Mouse (Mus musculus): ENCODE data around the gene Mlycd. TPM values are rescaled to one million over a fixed set of nuclear protein-coding genes. Genes with fewer than 3 reads are reported as not detected.

Gene Mlycd
- polyA plus RNA-seq, 1 experiment from 2014 or later = 21.4 TPM

- Histone ChIP-seq H3K27me3 (ENCODE audit: control insufficient read depth, insufficient read depth, low read length) (no peaks in the 10 kb centered on the region), H3K4me2 (ENCODE audit: low read depth, low read length) (peak overlapping the region; percentile 11; the same call in 1 of the 2 replicates), H3K9ac (ENCODE audit: low read length) (peak overlapping the region; percentile 25; the same call in 1 of the 2 replicates), H3K27ac (ENCODE audit: low read length) (peak overlapping the region; percentile 85), H3K9me3 (replicated peaks; ENCODE audit: control insufficient read depth, low read length) (no peaks in the 10 kb centered on the region), H3K4me1 (ENCODE audit: control insufficient read depth, insufficient read depth, low read length) (peaks cover 49% of the 10 kb centered on the region), H3K4me3 (ENCODE audit: low read length) (no peak overlapping the region), H3K36me3 (ENCODE audit: control insufficient read depth, insufficient read depth) (no peaks in the 10 kb centered on the region)
- ATAC-seq (replicated peaks; ENCODE audit: extremely low read depth, insufficient read depth, low FRiP score) = no peak
- WGBS = 72% methylated on average over 6 of the region's 6 CpGs
Observed at GRCm38 (mm10) chr8:119426069-119426735, 31.5 kb downstream of the Mlycd start.

DNA sequence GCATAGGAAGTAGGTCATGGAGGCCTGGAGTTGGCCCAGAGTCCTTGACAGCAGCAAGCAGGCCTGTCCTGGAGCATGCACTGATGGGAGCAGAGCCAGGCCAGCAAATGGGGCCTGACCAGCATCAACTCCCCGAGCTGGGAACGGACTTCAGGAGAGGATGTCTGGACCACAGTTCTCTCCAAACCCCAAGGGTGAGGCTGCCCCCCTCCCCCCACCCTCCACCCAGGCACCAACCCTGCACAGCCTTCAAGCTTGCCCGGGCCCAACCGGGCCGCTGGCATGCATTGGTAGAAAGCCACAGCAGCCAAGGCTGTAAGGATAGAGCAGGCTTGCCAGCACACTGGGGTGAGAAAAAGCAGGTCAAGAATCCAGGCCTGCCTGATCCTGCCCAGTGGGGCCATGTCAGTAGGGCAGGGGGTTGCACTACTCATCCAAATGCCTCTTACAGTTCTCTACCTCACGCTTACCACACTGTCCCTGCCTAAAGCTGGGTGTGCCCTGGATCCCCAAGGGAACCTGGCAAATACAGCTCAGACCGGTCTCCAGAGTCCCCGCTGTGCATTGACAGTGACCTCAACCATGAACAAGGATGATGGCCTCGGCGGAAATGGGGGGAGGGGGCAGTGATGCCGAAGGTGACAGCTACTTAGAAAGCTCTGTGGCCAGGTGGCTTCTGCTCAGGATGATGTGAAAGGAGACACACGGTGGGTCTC, 33.1 kb downstream of the Mlycd start:
- H3K4me2 ChIP-seq (ENCODE audit: low read depth, low read length) = no peak overlapping the region
- no peak overlapping the region for H3K4me3 ChIP-seq (ENCODE audit: low read length)
- no peak for ATAC-seq (replicated peaks; ENCODE audit: extremely low read depth, insufficient read depth, low FRiP score)
- WGBS = 67% methylated on average over 12 of the region's 12 CpGs
- no peak overlapping the region for H3K9ac ChIP-seq (ENCODE audit: low read length)
- no peaks in the 10 kb centered on the region for H3K9me3 ChIP-seq (replicated peaks; ENCODE audit: control insufficient read depth, low read length)
- peaks cover 36% of the 10 kb centered on the region for H3K4me1 ChIP-seq (ENCODE audit: control insufficient read depth, insufficient read depth, low read length)
- no peaks in the 10 kb centered on the region for H3K36me3 ChIP-seq (ENCODE audit: control insufficient read depth, insufficient read depth)
- no peak overlapping the region for H3K27ac ChIP-seq (ENCODE audit: low read length)
- H3K27me3 ChIP-seq (ENCODE audit: control insufficient read depth, insufficient read depth, low read length) = no peaks in the 10 kb centered on the region

GRCm38 (mm10) chr8:119428350-119428740, 33.7 kb downstream of the Mlycd start:
- WGBS = 53% methylated on average over 7 of the region's 7 CpGs
- ATAC-seq (replicated peaks; ENCODE audit: extremely low read depth, insufficient read depth, low FRiP score) = no peak
- no peaks in the 10 kb centered on the region for H3K9me3 ChIP-seq (replicated peaks; ENCODE audit: control insufficient read depth, low read length)
- no peak overlapping the region for H3K9ac ChIP-seq (ENCODE audit: low read length)
- H3K36me3 ChIP-seq (ENCODE audit: control insufficient read depth, insufficient read depth) = no peaks in the 10 kb centered on the region
- H3K4me3 ChIP-seq (ENCODE audit: low read length) = no peak overlapping the region
- no peak overlapping the region for H3K4me2 ChIP-seq (ENCODE audit: low read depth, low read length)
- H3K4me1 ChIP-seq (ENCODE audit: control insufficient read depth, insufficient read depth, low read length) = peaks cover 34% of the 10 kb centered on the region
- H3K27me3 ChIP-seq (ENCODE audit: control insufficient read depth, insufficient read depth, low read length) = no peaks in the 10 kb centered on the region
- no peak overlapping the region for H3K27ac ChIP-seq (ENCODE audit: low read length)

GRCm38 (mm10) chr8:119428766-119429327, 34.2 kb downstream of the Mlycd start:
- H3K36me3 ChIP-seq (ENCODE audit: control insufficient read depth, insufficient read depth) = no peaks in the 10 kb centered on the region
- no peak for ATAC-seq (replicated peaks; ENCODE audit: extremely low read depth, insufficient read depth, low FRiP score)
- no peak overlapping the region for H3K9ac ChIP-seq (ENCODE audit: low read length)
- no peaks in the 10 kb centered on the region for H3K27me3 ChIP-seq (ENCODE audit: control insufficient read depth, insufficient read depth, low read length)
- H3K4me2 ChIP-seq (ENCODE audit: low read depth, low read length) = no peak overlapping the region
- no peaks in the 10 kb centered on the region for H3K9me3 ChIP-seq (replicated peaks; ENCODE audit: control insufficient read depth, low read length)
- WGBS = 60% methylated on average over 5 of the region's 5 CpGs
- H3K4me3 ChIP-seq (ENCODE audit: low read length) = no peak overlapping the region
- no peak overlapping the region for H3K27ac ChIP-seq (ENCODE audit: low read length)
- peaks cover 30% of the 10 kb centered on the region for H3K4me1 ChIP-seq (ENCODE audit: control insufficient read depth, insufficient read depth, low read length)

- WGBS = 67% methylated on average over 3 of the region's 3 CpGs
- no peak for ATAC-seq (replicated peaks; ENCODE audit: extremely low read depth, insufficient read depth, low FRiP score)
Observed at GRCm38 (mm10) chr8:119429552-119429951, 34.9 kb downstream of the Mlycd start.

GRCm38 (mm10) chr8:119430250-119430649, 35.6 kb downstream of the Mlycd start:
- Histone ChIP-seq H3K4me2 (ENCODE audit: low read depth, low read length) (no peak overlapping the region), H3K27ac (ENCODE audit: low read length) (no peak overlapping the region), H3K36me3 (ENCODE audit: control insufficient read depth, insufficient read depth) (no peaks in the 10 kb centered on the region), H3K9ac (ENCODE audit: low read length) (no peak overlapping the region), H3K4me3 (ENCODE audit: low read length) (no peak overlapping the region), H3K9me3 (replicated peaks; ENCODE audit: control insufficient read depth, low read length) (no peaks in the 10 kb centered on the region), H3K27me3 (ENCODE audit: control insufficient read depth, insufficient read depth, low read length) (no peaks in the 10 kb centered on the region), H3K4me1 (ENCODE audit: control insufficient read depth, insufficient read depth, low read length) (peaks cover 20% of the 10 kb centered on the region)
- 83% methylated on average over 8 of the region's 8 CpGs for WGBS
- no peak for ATAC-seq (replicated peaks; ENCODE audit: extremely low read depth, insufficient read depth, low FRiP score)

More at GRCm38 (mm10) chr8:119429552-119429951, 34.9 kb downstream of the Mlycd start:
- peaks cover 24% of the 10 kb centered on the region for H3K4me1 ChIP-seq (ENCODE audit: control insufficient read depth, insufficient read depth, low read length)
- H3K27ac ChIP-seq (ENCODE audit: low read length) = no peak overlapping the region
- no peaks in the 10 kb centered on the region for H3K27me3 ChIP-seq (ENCODE audit: control insufficient read depth, insufficient read depth, low read length)
- no peak overlapping the region for H3K4me2 ChIP-seq (ENCODE audit: low read depth, low read length)
- H3K9me3 ChIP-seq (replicated peaks; ENCODE audit: control insufficient read depth, low read length) = no peaks in the 10 kb centered on the region
- H3K36me3 ChIP-seq (ENCODE audit: control insufficient read depth, insufficient read depth) = no peaks in the 10 kb centered on the region
- no peak overlapping the region for H3K4me3 ChIP-seq (ENCODE audit: low read length)
- no peak overlapping the region for H3K9ac ChIP-seq (ENCODE audit: low read length)

- Histone ChIP-seq H3K27me3 (ENCODE audit: control insufficient read depth, insufficient read depth, low read length) (no peaks in the 10 kb centered on the region), H3K4me1 (ENCODE audit: control insufficient read depth, insufficient read depth, low read length) (peaks cover 17% of the 10 kb centered on the region), H3K4me3 (ENCODE audit: low read length) (no peak overlapping the region), H3K27ac (ENCODE audit: low read length) (no peak overlapping the region), H3K36me3 (ENCODE audit: control insufficient read depth, insufficient read depth) (no peaks in the 10 kb centered on the region), H3K4me2 (ENCODE audit: low read depth, low read length) (no peak overlapping the region), H3K9ac (ENCODE audit: low read length) (no peak overlapping the region), H3K9me3 (replicated peaks; ENCODE audit: control insufficient read depth, low read length) (no peaks in the 10 kb centered on the region)
- no peak for ATAC-seq (replicated peaks; ENCODE audit: extremely low read depth, insufficient read depth, low FRiP score)
- 67% methylated on average over 7 of the region's 7 CpGs for WGBS
Observed at GRCm38 (mm10) chr8:119430690-119431089, 36.0 kb downstream of the Mlycd start.

DNA sequence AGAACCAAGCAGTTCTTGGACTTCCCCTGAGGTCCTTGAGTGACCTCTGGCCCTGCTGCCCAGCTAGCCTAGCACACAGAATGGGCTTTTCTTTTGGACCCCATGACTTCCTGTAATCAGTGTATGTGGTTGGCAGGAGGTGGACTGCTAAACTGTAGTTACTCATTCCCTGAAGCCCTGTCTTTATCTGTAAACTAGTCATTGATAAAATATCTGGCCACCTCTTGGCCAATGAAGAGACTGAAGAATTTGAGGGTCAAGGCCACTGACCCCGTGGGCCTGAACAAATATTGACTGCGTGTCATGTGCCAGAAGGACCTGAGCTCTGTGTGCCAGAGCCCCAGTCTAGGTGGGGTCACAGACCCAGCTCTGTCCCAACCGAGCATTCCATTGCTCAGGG, 37.7 kb downstream of the Mlycd start:
- Histone ChIP-seq H3K4me2 (ENCODE audit: low read depth, low read length) (no peak overlapping the region), H3K9me3 (replicated peaks; ENCODE audit: control insufficient read depth, low read length) (no peaks in the 10 kb centered on the region), H3K4me1 (ENCODE audit: control insufficient read depth, insufficient read depth, low read length) (peaks cover 11% of the 10 kb centered on the region), H3K27me3 (ENCODE audit: control insufficient read depth, insufficient read depth, low read length) (no peaks in the 10 kb centered on the region), H3K36me3 (ENCODE audit: control insufficient read depth, insufficient read depth) (no peaks in the 10 kb centered on the region), H3K27ac (ENCODE audit: low read length) (no peak overlapping the region), H3K9ac (ENCODE audit: low read length) (no peak overlapping the region), H3K4me3 (ENCODE audit: low read length) (no peak overlapping the region)
- WGBS = 51% methylated on average over 3 of the region's 3 CpGs
- ATAC-seq (replicated peaks; ENCODE audit: extremely low read depth, insufficient read depth, low FRiP score) = no peak

- Histone ChIP-seq H3K4me2 (ENCODE audit: low read depth, low read length) (no peak within 1 kb of the TSS), H3K4me3 (ENCODE audit: low read length) (no peak within 1 kb of the TSS), H3K9me3 (replicated peaks; ENCODE audit: control insufficient read depth, low read length) (no peaks in the 10 kb centered on the region), H3K9ac (ENCODE audit: low read length) (no peak within 1 kb of the TSS), H3K27ac (ENCODE audit: low read length) (no peak within 1 kb of the TSS), H3K36me3 (ENCODE audit: control insufficient read depth, insufficient read depth) (no peaks in the 10 kb centered on the region), H3K4me1 (ENCODE audit: control insufficient read depth, insufficient read depth, low read length) (peaks cover 9% of the 10 kb centered on the region), H3K27me3 (ENCODE audit: control insufficient read depth, insufficient read depth, low read length) (no peaks in the 10 kb centered on the region)
- no peak for ATAC-seq (replicated peaks; ENCODE audit: extremely low read depth, insufficient read depth, low FRiP score)
- 87% methylated on average over 13 of the region's 13 CpGs for WGBS
Observed at GRCm38 (mm10) chr8:119433582-119434174, 39.0 kb downstream of the Mlycd start, which contains the start of gene Osgin1. TSS of gene Osgin1 (plus strand) at chr8:119434124.
